Mouse (Mus musculus) embryonic facial prominence, embryonic 10.5 days (tissue): Measurements from ENCODE around the gene Hsd17b13. TPM values are rescaled to one million over a fixed set of nuclear protein-coding genes. Genes with fewer than 3 reads are reported as not detected.
"Not testable (repeated sequence)": the region's sequence is repeated elsewhere in the genome, so short reads cannot be mapped to it uniquely, and the experiment has no call there.

Source experiments
- DNase-seq: peaks from one replicate; pipeline ENCODE4 v3.0.0-alpha.2; 2017; ENCODE audit warnings: low spot score
- H3K27ac ChIP-seq: fragments of 300-500 bp; sonication (generic); replicated peaks from 2 replicates; pipeline ENCODE4 v1.5.1; 2016; ENCODE audit warnings: mild to moderate bottlenecking
- H3K27me3 ChIP-seq: fragments of 300-500 bp; sonication (generic); replicated peaks from 2 replicates; pipeline ENCODE4 v1.6.1; 2016; ENCODE audit warnings: low read depth, mild to moderate bottlenecking; ENCODE audit not compliant: poor library complexity, severe bottlenecking
- H3K36me3 ChIP-seq: fragments of 300-500 bp; sonication (generic); replicated peaks from 2 replicates; pipeline ENCODE4 v1.6.1; 2016; ENCODE audit warnings: mild to moderate bottlenecking, moderate library complexity
- H3K4me1 ChIP-seq: fragments of 300-500 bp; sonication (generic); 2 replicates; pipeline ENCODE4 v1.6.1; 2016
- H3K4me3 ChIP-seq: fragments of 300-500 bp; sonication (generic); 2 replicates; pipeline ENCODE4 v1.5.1; 2016; ENCODE audit warnings: mild to moderate bottlenecking, moderate library complexity
- H3K9me3 ChIP-seq: fragments of 300-500 bp; sonication (generic); 2 replicates; pipeline ENCODE4 v1.6.1; 2016; ENCODE audit warnings: mild to moderate bottlenecking
- WGBS: fragments of 180-500 bp; shearing (Covaris S2); methylation state at CpG from one replicate; pipeline ENCODE4 v1.1.7; 2016; 5-methylcytosine and 5-hydroxymethylcytosine counted together
- polyA plus RNA-seq: library from polyadenylated mRNA; unstranded; fragments of >200 nt; fragmentation: Nextera tagmentation; extraction: Ambion mirVana; gene quantifications from 2 replicates; pipeline ENCODE4 v1.2.1, GENCODE M21; 2016

Gene Hsd17b13
- polyA plus RNA-seq: not detected in 2 replicates

DNA sequence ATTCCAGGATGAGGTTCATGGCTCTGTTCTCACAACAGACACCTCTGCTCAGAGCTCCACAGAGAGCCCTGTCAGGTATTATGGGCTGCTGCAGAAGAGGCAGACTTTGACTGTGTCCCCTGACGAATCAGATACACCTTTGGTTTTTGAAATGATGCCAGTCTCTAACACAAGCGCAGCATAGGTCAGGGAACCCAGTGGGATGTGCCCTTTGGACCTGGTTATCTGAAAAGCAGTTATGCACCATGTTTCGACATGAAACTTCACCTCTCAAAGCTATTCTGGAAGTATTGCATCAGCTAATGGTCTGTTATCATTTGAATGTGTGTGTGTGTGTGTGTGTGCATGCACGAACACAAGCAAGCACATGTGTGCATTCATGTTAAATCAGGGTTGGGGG is at the start of gene Hsd17b13:
Gene Hsd17b13, minus strand, starts transcription at position 114 of the 400 bp plus-strand sequence.
- 86% methylated on average over 4 of the region's 4 CpGs for WGBS

DNA sequence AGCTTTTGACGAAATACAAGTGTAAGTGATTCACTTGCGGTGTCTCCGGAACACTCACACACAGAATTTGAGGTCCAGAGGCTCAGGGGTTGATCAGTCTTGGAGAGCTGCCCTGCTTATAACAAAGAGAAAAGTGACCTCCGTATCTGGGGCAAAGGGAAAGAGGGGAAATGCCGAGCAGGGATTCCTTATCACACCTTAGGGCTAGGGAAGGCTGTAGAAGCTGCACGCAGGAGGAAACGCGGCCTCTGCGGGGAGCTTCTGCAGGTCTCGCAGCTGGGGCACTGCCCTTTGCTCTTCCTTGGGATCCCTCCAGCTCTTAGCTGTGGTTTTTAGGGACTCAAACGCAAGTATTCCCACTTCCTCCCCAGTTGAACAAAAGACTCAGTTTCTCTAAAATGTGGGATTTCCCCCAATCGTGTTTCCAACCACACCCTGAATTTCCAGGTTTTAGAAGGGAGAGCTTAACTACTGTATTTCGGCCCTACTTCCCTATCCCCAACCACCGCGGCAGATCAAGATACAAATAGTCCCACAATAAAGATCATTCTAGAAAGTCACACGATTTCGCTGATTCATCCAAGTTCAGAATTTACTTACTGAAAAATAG is 48.1 kb upstream of the Hsd17b13 start:
- DNase-seq: no peak
- WGBS: 36% methylated on average over 17 of the region's 17 CpGs
- no peaks in the 10 kb centered on the region for H3K36me3 ChIP-seq
- peaks cover 30% of the 10 kb centered on the region for H3K27me3 ChIP-seq
- H3K4me1 ChIP-seq: peaks cover 29% of the 10 kb centered on the region
- no peak overlapping the region for H3K27ac ChIP-seq
- H3K4me3 ChIP-seq: no peak overlapping the region
- H3K9me3 ChIP-seq: no peaks in the 10 kb centered on the region

More for the DNA sequence above, at the start of gene Hsd17b13:
- DNase-seq: no peak
- no peaks in the 10 kb centered on the region for H3K9me3 ChIP-seq
- no peaks in the 10 kb centered on the region for H3K27me3 ChIP-seq
- no peak within 1 kb of the TSS for H3K27ac ChIP-seq
- no peaks in the 10 kb centered on the region for H3K36me3 ChIP-seq
- no peak within 1 kb of the TSS for H3K4me3 ChIP-seq
- H3K4me1 ChIP-seq: 0 out of 2 replicates have a peak, but pooled peaks cover 2% of the 10 kb centered on the region

GRCm38 (mm10) chr5:104024762-104025161 is 47.6 kb upstream of the Hsd17b13 start:
- DNase-seq: no peak
- no peak overlapping the region for H3K4me3 ChIP-seq
- H3K27ac ChIP-seq: no peak overlapping the region
- H3K4me1 ChIP-seq: peaks cover 33% of the 10 kb centered on the region
- peaks cover 30% of the 10 kb centered on the region for H3K27me3 ChIP-seq
- no peaks in the 10 kb centered on the region for H3K9me3 ChIP-seq
- no peaks in the 10 kb centered on the region for H3K36me3 ChIP-seq
- WGBS: 60% methylated on average over 11 of the region's 11 CpGs

GRCm38 (mm10) chr5:104024193-104024592 is 47.0 kb upstream of the Hsd17b13 start:
- H3K4me3 ChIP-seq, H3K27ac ChIP-seq, H3K9me3 ChIP-seq, DNase-seq, H3K36me3 ChIP-seq: not testable (repeated sequence)
- 81% methylated on average over 5 of the region's 5 CpGs for WGBS
- peaks cover 36% of the 10 kb centered on the region for H3K4me1 ChIP-seq
- peaks cover 30% of the 10 kb centered on the region for H3K27me3 ChIP-seq

DNA sequence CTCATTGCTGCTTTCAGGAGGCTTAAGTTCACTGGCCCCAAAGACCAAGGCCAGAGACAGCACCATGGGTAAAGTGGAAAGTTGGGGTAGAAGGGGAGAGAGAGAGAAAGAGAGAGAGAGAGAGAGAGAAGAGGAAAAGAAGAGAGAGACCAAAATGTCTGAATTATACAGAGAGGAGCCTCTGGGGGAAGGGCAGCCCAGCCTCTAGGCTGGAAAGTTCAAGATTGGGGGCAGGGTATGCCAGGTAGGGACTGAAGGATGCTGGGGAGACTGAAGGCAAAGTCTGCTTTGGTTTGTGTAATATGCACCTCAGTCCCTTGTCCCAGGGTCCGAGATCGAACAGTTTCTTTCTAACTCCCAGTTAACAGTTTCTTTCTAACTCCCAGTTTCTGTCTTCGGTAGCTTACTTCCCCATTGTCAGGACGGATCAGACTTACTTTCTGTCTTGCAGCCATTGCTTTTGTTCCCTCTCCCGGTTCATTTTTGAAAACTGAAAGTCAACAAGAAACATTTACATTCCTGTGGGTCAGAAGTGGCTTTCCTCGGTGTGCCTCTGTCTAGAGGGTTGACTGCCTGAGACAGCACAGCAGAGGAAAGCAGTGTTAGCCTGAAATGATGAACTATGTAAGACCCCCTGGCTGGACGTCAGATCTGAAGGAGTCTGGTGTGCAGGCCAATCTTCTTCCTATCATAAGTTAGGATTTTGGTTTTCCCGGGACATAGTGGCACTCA is 46.2 kb upstream of the Hsd17b13 start:
- H3K36me3 ChIP-seq: no peaks in the 10 kb centered on the region
- H3K4me1 ChIP-seq: peaks cover 37% of the 10 kb centered on the region
- DNase-seq: no peak
- H3K9me3 ChIP-seq: no peaks in the 10 kb centered on the region
- H3K27me3 ChIP-seq: peaks cover 30% of the 10 kb centered on the region
- H3K4me3 ChIP-seq: no peak overlapping the region
- WGBS: 77% methylated on average over 8 of the region's 8 CpGs
- no peak overlapping the region for H3K27ac ChIP-seq

GRCm38 (mm10) chr5:104022558-104022957 is 45.3 kb upstream of the Hsd17b13 start:
- peaks cover 5% of the 10 kb centered on the region; the same call in 1 of the 2 replicates for H3K36me3 ChIP-seq
- H3K27ac ChIP-seq: peak overlapping the region; percentile 83
- H3K4me1 ChIP-seq: peaks cover 37% of the 10 kb centered on the region
- WGBS: 33% methylated on average over 5 of the region's 5 CpGs
- DNase-seq: no peak
- H3K9me3 ChIP-seq: no peaks in the 10 kb centered on the region
- H3K4me3 ChIP-seq: peak overlapping the region; percentile 63
- H3K27me3 ChIP-seq: peaks cover 30% of the 10 kb centered on the region

DNA sequence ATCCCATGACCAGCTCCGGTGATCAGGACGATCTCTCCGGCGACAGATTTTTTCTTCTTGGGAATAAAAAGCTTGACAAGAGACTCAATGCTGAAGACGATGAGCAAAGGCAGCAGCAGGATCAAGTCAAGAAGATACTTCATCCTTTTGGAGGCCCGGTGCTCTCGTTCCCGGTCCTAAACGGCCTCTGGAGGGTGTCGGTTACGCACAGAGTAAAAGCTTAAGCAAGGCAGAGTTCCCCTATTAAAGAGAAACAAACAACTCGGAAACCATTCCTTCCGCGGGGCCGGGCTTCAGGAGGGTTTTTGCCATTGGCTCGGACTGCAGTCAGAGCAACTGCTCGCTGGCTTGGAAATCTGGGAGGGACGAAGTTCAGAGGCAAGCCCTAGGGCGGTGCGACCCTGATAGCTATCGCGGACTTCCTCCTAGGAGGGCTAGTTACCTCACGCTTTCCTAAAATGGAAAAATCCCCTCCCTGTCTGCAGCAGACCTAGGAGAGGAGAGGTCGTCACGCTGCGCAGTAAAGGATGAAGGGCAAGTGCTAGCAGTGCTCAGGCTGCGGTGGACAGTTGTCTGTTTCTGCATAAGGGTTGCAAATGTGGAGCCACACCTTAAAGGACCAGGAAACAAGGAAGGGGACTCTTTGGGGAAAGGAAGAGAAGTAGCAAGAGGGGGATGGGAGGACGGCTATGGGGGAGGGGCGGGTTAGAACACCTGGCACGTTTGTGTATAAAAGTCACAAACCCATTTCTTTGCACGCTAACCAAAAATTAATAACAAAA is 44.6 kb upstream of the Hsd17b13 start, which contains the start of gene Hsd17b11:
Gene Hsd17b11, minus strand, starts transcription at position 323 of the 782 bp plus-strand sequence.
- H3K9me3 ChIP-seq: no peaks in the 10 kb centered on the region
- peaks cover 37% of the 10 kb centered on the region for H3K4me1 ChIP-seq
- WGBS: 2% methylated on average over 31 of the region's 31 CpGs
- peaks cover 30% of the 10 kb centered on the region for H3K27me3 ChIP-seq
- peak within 1 kb of the TSS; percentile 83 for H3K27ac ChIP-seq
- H3K4me3 ChIP-seq: peak within 1 kb of the TSS; percentile 63
- DNase-seq: peak; percentile 86
- peaks cover 13% of the 10 kb centered on the region; the same call in 1 of the 2 replicates for H3K36me3 ChIP-seq

DNA sequence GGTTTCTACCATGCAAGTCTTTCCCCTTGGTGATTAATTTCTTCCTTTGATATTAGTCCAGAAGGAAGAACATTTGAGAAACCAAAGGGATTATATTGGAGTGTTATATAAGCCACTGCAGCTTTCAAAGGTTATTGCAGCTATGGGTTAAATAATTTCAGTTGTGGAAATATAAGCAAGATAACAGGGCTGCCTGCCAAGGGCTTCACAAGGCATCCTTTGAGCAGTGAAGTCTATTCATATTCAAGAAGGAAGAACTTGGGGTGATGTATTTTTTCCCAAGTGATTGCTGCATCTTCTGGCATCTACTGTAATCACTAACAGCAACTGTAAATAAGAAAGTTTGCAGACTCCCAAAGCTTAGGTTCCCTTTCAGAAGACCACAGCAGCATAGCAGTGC is 34.2 kb upstream of the Hsd17b13 start:
- H3K9me3 ChIP-seq: no peaks in the 10 kb centered on the region
- no peaks in the 10 kb centered on the region for H3K27me3 ChIP-seq
- no peak overlapping the region for H3K4me3 ChIP-seq
- H3K4me1 ChIP-seq: no peaks in the 10 kb centered on the region
- H3K36me3 ChIP-seq: no peaks in the 10 kb centered on the region
- no peak overlapping the region for H3K27ac ChIP-seq
- no peak for DNase-seq

- Histone ChIP-seq H3K9me3 (no peaks in the 10 kb centered on the region), H3K4me1 (no peaks in the 10 kb centered on the region), H3K36me3 (no peaks in the 10 kb centered on the region), H3K4me3 (no peak overlapping the region), H3K27ac (no peak overlapping the region), H3K27me3 (no peaks in the 10 kb centered on the region)
- 92% methylated on average over 7 of the region's 7 CpGs for WGBS
- no peak for DNase-seq
These were observed 33.1 kb upstream of the Hsd17b13 start for GRCm38 (mm10) chr5:104010261-104010660.

DNA sequence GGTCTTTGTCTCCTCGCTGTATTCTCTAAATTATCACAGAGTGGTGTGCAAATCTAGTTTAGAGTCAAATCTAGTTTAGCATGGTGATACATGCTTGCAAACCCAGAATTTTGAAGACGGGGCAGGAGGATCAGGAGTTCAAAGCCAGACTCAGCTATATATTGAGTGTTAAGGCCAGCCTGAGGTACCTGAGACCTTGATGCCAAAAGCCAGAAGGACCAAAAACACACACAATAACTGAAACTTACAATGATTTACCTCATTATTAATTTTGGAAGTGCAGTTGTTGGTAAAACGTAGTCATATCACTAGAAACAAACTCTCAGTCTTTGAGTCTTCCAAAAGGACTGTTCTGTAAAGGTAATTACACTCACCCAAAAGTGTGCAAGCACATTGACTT is 32.2 kb upstream of the Hsd17b13 start:
- H3K9me3 ChIP-seq: no peaks in the 10 kb centered on the region
- DNase-seq: no peak
- no peak overlapping the region for H3K4me3 ChIP-seq
- no peak overlapping the region for H3K27ac ChIP-seq
- WGBS: 93% methylated on average over 3 of the region's 3 CpGs
- no peaks in the 10 kb centered on the region for H3K4me1 ChIP-seq
- no peaks in the 10 kb centered on the region for H3K27me3 ChIP-seq
- H3K36me3 ChIP-seq: no peaks in the 10 kb centered on the region

DNA sequence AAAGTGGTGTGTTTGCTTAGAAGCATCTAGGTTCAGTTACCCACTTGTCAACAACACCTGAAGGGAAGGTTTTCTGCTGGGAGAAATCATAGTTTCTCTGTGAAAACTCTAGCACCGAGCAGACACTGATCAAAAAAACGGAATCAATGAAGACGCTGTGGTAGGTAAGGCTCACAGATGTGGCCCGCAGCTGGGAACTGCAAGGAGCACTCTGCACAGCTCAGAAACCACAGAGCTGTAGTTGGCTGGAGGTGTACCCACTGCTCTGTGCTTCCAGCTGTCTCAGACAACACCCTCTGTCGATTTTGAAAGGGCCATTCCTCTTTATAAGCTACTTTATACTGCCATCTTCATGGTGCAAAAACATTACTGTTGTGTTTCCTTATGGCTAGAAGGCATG is 30.6 kb upstream of the Hsd17b13 start:
- WGBS: 72% methylated on average over 5 of the region's 5 CpGs
- Histone ChIP-seq H3K27ac (no peak overlapping the region), H3K9me3 (no peaks in the 10 kb centered on the region), H3K27me3 (peaks cover 4% of the 10 kb centered on the region; the same call in 1 of the 2 replicates), H3K36me3 (no peaks in the 10 kb centered on the region), H3K4me1 (peaks cover 6% of the 10 kb centered on the region), H3K4me3 (no peak overlapping the region)
- DNase-seq: no peak

DNA sequence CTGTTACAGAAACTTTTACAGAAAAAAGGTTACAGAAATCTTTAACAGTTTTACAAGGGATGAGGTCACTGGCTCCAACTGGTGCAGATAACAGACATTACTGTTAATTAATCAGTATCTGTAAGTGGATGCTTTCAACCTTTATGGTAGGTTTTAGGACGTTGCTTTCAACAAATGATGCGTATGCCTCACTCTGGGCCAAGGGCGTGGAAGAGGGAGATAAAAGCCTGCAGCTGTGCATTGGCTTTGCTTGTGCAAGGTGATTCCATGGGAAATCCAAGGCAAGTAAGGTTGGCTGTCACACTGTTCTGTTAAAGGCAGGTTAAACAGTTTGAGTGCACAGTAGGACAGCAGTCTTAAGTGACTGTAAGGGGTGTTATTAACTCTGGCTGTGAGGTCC is 29.6 kb upstream of the Hsd17b13 start:
- H3K4me1 ChIP-seq: peaks cover 12% of the 10 kb centered on the region
- WGBS: 86% methylated on average over 3 of the region's 3 CpGs
- H3K36me3 ChIP-seq: no peaks in the 10 kb centered on the region
- no peak overlapping the region for H3K4me3 ChIP-seq
- H3K27ac ChIP-seq: no peak overlapping the region
- H3K9me3 ChIP-seq: no peaks in the 10 kb centered on the region
- no peak for DNase-seq
- H3K27me3 ChIP-seq: peaks cover 4% of the 10 kb centered on the region; the same call in 1 of the 2 replicates
